Mouse (Mus musculus) midbrain, embryonic 14.5 days (tissue): Measurements from ENCODE around the gene Btf3. TPM values are rescaled to one million over a fixed set of nuclear protein-coding genes. Genes with fewer than 3 reads are reported as not detected.

Source experiments
- ATAC-seq: fragments of 200-750 bp; cut with Nextera tagmentation; 2 replicates; pipeline ENCODE4 v1.8.0; 2017; ENCODE audit warnings: moderate number of reproducible peaks, moderate library complexity; ENCODE audit not compliant: low FRiP score, low TSS enrichment
- DNase-seq: peaks from one replicate; pipeline ENCODE4 v3.0.0-alpha.2; 2015
- H3K27ac ChIP-seq: fragments of 300-500 bp; sonication (generic); replicated peaks from 2 replicates; pipeline ENCODE4 v1.5.1; 2014; ENCODE audit warnings: mild to moderate bottlenecking, low read depth, low read length, moderate library complexity
- H3K27me3 ChIP-seq: fragments of 300-500 bp; sonication (generic); 2 replicates; pipeline ENCODE4 v1.6.1; 2014; ENCODE audit warnings: low read length, control low read depth, mixed read lengths; ENCODE audit not compliant: control insufficient read depth, insufficient read depth
- H3K36me3 ChIP-seq: fragments of 300-500 bp; sonication (generic); 2 replicates; pipeline ENCODE4 v1.6.1; 2014; ENCODE audit warnings: low read length, control low read depth; ENCODE audit not compliant: control insufficient read depth, insufficient read depth
- H3K4me1 ChIP-seq: fragments of 300-500 bp; sonication (generic); 2 replicates; pipeline ENCODE4 v1.6.1; 2014; ENCODE audit warnings: mild to moderate bottlenecking, antibody characterized with exemption, low read length, control low read depth; ENCODE audit not compliant: control insufficient read depth, insufficient read depth
- H3K4me2 ChIP-seq: fragments of 300-500 bp; sonication (generic); 2 replicates; pipeline ENCODE4 v1.6.1; 2014; ENCODE audit warnings: mild to moderate bottlenecking, low read length, moderate library complexity
- H3K4me3 ChIP-seq: fragments of 300-500 bp; sonication (generic); replicated peaks from 2 replicates; pipeline ENCODE4 v1.5.1; 2014; ENCODE audit warnings: low read depth, low read length
- H3K9ac ChIP-seq: fragments of 300-500 bp; sonication (generic); replicated peaks from 2 replicates; pipeline ENCODE4 v1.6.1; 2014; ENCODE audit warnings: mild to moderate bottlenecking, low read length, moderate library complexity
- H3K9me3 ChIP-seq: fragments of 300-500 bp; sonication (generic); 2 replicates; pipeline ENCODE4 v1.6.1; 2016; ENCODE audit warnings: low read length, control low read depth, mixed read lengths; ENCODE audit not compliant: control insufficient read depth
- WGBS: fragments of 180-500 bp; shearing (Covaris S2); extraction: QIAGEN DNeasy Blood & Tissue Kit; methylation state at CpG from one replicate; pipeline ENCODE4 v1.1.7; 2014; 5-methylcytosine and 5-hydroxymethylcytosine counted together
- polyA plus RNA-seq: library from polyadenylated mRNA; unstranded; fragments of >200 nt; fragmentation: Nextera tagmentation; extraction: Ambion mirVana; gene quantifications from 2 replicates; pipeline ENCODE4 v1.2.1, GENCODE M21; 2014

The Btf3 gene
- polyA plus RNA-seq, 1 experiment from 2014 or later = 568 TPM

DNA sequence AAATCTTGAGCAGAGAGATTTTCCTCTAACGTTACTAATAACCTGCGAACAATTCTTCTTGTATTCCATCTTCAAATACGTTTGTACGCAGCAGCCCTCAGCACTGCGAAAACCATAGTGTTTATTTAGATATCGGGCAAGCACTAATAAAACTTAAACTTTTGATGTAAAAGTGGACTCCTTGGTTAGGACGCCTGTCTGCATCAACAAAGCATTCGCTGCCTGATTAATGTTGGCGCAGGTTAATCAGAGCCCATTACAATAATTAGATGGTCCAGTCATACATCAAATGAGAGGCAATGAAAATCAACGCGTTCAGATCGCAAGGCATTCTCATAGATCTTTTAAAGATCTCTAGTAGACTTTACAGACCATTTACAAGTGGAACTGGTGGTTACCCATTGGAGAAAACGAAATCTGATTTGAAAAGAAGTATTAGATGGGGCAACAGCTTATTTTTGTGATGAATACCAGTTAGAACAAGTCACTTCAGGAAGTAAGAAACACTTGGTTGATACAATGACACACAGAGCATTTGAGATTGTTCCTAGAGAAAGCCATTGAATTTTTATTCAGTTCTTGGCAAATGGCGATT is 35.7 kb upstream of the Btf3 start:
- DNase-seq = peak; percentile 52
- Histone ChIP-seq H3K4me1 (peaks cover 10% of the 10 kb centered on the region), H3K4me2 (no peak overlapping the region), H3K27me3 (peaks cover 74% of the 10 kb centered on the region), H3K27ac (no peak overlapping the region), H3K4me3 (no peak overlapping the region), H3K36me3 (no peaks in the 10 kb centered on the region), H3K9me3 (no peaks in the 10 kb centered on the region), H3K9ac (no peak overlapping the region)
- no peak for ATAC-seq
- 16% methylated on average over 14 of the region's 14 CpGs for WGBS

DNA sequence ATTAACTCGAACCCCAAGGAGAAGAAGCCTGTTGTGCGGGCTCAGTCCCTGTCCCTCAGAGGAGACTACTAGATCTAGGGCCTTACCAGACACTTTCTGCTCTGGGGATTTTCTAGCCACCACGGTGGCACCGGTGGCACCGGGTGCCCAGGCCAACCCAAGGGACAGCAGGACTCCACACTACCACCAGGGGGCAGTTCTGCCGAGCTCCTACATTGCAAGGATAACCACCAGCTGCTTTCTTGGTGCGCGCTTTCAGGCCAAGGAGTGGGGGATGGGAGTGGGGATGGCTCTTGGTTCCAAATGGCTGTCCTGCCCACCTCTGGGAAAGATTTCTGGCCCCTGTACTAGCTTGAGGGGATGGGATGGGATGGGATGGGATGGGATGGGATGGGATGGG is 34.7 kb upstream of the Btf3 start:
- peaks cover 71% of the 10 kb centered on the region for H3K27me3 ChIP-seq
- 9% methylated on average over 8 of the region's 8 CpGs for WGBS
- peak; percentile 56 for DNase-seq

DNA sequence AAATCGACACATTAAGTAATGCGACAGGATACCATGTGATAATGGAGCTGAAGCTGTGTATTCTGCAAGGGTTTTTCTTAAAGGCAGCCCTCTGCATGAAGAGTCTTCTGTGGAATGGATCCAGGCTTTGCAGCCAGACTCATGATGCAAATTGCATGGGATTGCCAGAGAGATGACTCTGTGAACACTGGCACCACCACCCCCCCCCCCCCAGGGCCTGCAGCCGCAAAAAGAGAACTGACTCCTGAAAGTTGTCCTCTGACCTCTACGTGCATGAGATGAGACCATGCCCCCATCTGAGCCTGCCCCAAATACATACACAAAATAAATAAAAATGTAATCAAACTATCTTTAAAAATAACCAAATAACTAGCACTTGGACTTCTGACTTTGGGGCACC is 32.7 kb upstream of the Btf3 start:
- 80% methylated on average over 4 of the region's 4 CpGs for WGBS
- no peak overlapping the region for H3K4me2 ChIP-seq
- ATAC-seq (no peak), DNase-seq (no peak)
- no peak overlapping the region for H3K4me3 ChIP-seq
- H3K27ac ChIP-seq = no peak overlapping the region
- no peaks in the 10 kb centered on the region for H3K9me3 ChIP-seq
- no peaks in the 10 kb centered on the region for H3K36me3 ChIP-seq
- H3K9ac ChIP-seq = no peak overlapping the region
- H3K27me3 ChIP-seq = peaks cover 57% of the 10 kb centered on the region
- H3K4me1 ChIP-seq = peaks cover 4% of the 10 kb centered on the region

More for the DNA sequence above, 34.7 kb upstream of the Btf3 start:
- Histone ChIP-seq H3K36me3 (no peaks in the 10 kb centered on the region), H3K4me2 (no peak overlapping the region), H3K4me1 (peaks cover 10% of the 10 kb centered on the region), H3K27ac (no peak overlapping the region), H3K9me3 (no peaks in the 10 kb centered on the region), H3K4me3 (no peak overlapping the region), H3K9ac (no peak overlapping the region)
- ATAC-seq = no peak

DNA sequence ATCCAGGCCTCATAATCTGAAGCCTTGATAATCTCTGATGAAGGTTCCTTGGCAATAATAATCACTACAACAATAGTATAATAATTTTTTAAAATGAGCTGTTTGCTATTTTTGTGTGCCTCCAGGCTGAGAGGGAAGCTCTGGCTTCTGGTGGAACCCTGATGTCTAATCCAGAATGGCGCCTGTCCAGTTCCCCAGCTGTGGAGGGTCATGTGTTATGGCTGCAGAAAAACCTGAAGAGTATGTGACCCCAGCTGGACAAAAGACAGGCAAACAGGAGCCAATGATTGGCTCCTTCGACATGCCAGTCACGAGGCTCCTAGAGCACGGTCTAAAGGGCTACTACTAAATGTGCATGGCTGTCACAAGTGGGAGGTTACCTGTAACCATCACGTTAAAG is 23.7 kb upstream of the Btf3 start:
- DNase-seq (no peak), ATAC-seq (no peak)
- Histone ChIP-seq H3K4me3 (no peak overlapping the region), H3K36me3 (no peaks in the 10 kb centered on the region), H3K27me3 (no peaks in the 10 kb centered on the region), H3K27ac (no peak overlapping the region), H3K4me2 (no peak overlapping the region), H3K9ac (no peak overlapping the region), H3K9me3 (no peaks in the 10 kb centered on the region), H3K4me1 (no peaks in the 10 kb centered on the region)
- WGBS = 77% methylated on average over 5 of the region's 5 CpGs

DNA sequence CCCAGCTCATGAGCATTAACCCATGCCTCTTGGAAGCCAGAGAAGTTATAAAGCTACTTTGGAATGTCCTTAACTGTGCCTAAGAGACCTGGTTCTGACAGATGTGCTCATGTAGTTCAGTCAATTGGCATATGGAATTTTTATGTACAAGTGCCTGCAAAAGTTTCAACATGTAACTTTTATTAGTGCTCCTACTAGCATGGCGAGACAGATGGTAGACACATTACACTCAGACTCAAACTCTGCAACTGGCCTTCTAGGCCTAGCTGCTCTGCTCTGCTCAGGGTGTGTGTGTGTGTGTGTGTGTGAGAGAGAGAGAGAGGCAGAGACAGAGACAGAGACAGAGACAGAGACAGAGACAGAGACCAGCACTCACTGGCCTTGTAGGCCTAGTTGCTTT is 19.4 kb upstream of the Btf3 start:
- Histone ChIP-seq H3K4me1 (no peaks in the 10 kb centered on the region), H3K36me3 (no peaks in the 10 kb centered on the region), H3K27me3 (no peaks in the 10 kb centered on the region), H3K9me3 (no peaks in the 10 kb centered on the region), H3K9ac (no peak overlapping the region), H3K27ac (no peak overlapping the region), H3K4me3 (no peak overlapping the region), H3K4me2 (no peak overlapping the region)
- WGBS = 98% methylated on average over 1 of the region's 1 CpGs
- DNase-seq (no peak), ATAC-seq (no peak)

DNA sequence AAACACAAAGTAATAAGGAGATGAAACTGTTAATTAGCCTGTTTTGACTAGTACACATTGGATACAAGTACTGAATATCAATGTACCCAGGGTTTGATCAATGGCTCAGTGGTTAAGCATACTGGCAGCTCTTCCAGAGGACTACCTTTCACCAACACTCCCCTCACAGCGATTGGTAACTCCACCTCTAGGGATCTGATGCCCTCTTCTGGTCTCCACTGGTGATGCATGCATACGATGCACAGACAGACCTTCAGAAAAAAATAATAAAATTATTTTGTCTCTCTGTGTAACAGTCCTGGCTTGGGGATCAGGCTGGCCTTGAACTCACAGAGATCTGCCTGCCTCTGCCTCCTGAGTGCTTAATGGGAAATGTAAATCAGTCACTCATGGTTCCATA is 15.3 kb upstream of the Btf3 start:
- WGBS = 53% methylated on average over 2 of the region's 2 CpGs
- Histone ChIP-seq H3K4me3 (no peak overlapping the region), H3K36me3 (no peaks in the 10 kb centered on the region), H3K27ac (no peak overlapping the region), H3K27me3 (no peaks in the 10 kb centered on the region), H3K4me1 (no peaks in the 10 kb centered on the region), H3K9ac (no peak overlapping the region), H3K9me3 (no peaks in the 10 kb centered on the region), H3K4me2 (no peak overlapping the region)
- ATAC-seq (no peak), DNase-seq (no peak)

DNA sequence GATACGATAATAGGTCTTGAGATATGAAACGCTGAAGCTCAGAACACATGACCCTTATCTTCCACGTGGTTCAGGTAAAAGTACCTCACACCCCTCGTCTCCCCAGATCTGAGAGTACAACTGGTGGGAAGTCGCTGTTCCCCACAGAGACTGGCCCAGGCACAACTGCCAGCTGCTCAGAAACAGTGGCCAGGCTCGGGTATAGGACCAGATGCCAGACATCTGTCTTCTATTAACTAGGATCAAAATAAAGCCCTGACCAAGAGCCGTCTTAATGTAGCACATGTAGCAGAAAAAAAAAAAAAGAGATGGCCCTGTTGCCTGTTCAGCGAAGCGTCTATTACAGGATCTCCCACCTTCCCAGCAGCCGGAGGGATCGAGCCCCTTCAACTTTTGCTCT is 8.2 kb upstream of the Btf3 start:
- WGBS = 90% methylated on average over 11 of the region's 11 CpGs
- Histone ChIP-seq H3K27ac (no peak overlapping the region), H3K9me3 (no peaks in the 10 kb centered on the region), H3K4me2 (no peak overlapping the region), H3K9ac (no peak overlapping the region), H3K27me3 (no peaks in the 10 kb centered on the region), H3K4me3 (no peak overlapping the region), H3K4me1 (no peaks in the 10 kb centered on the region), H3K36me3 (no peaks in the 10 kb centered on the region)
- ATAC-seq (no peak), DNase-seq (no peak)

DNA sequence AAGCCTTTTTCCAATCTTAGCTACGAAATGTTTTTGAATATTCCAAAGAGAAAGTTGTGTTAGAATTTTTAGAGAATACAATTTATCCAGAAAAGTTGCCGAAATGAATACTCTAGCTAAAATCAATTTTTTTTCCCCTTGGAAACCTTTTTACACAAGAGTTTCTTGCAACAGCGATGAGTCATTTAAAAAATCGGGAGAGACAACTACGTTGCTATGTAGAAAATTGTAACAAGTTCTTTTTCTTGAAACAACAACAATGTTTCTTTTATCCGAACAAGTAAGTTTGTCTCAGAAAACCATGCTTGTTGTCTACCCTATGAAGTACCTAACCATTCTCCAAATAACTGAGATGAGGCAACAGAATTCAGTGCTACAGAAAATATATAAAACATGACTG is 1.1 kb upstream of the Btf3 start:
- peak overlapping the region; percentile 100; the same call in 1 of the 2 replicates for H3K4me3 ChIP-seq
- peak overlapping the region; percentile 77 for H3K4me2 ChIP-seq
- H3K4me1 ChIP-seq = peaks cover 13% of the 10 kb centered on the region
- H3K27me3 ChIP-seq = no peaks in the 10 kb centered on the region
- WGBS = 91% methylated on average over 6 of the region's 6 CpGs
- no peak for DNase-seq
- H3K27ac ChIP-seq = no peak overlapping the region
- peaks cover 12% of the 10 kb centered on the region for H3K36me3 ChIP-seq
- ATAC-seq = no peak
- no peaks in the 10 kb centered on the region for H3K9me3 ChIP-seq
- no peak overlapping the region; the same call in 1 of the 2 replicates for H3K9ac ChIP-seq

DNA sequence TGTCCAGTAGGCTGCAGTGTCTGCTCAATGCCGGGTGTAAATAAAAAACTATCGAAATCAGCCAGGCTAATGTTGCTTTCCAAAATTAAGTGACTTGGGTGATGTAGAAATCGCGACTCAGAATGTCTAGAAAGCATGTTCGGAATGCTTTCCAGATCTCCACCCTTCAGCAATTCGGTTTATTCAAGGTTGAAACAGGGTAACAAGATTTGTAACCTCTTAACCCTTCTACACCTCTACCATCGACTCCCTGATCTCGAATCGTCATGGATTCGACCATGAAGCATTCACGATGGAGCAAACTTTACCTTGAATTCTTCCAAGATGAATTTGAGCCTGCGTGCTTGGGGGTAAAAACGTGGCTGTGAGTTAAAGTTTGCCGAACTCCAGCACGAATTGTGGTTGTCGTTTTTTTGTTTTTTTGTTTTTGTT is 456 bp upstream of the Btf3 start:
- H3K27ac ChIP-seq = peak overlapping the region; percentile 90
- peak overlapping the region; percentile 100 for H3K4me3 ChIP-seq
- no peaks in the 10 kb centered on the region for H3K9me3 ChIP-seq
- peak overlapping the region; percentile 94 for H3K9ac ChIP-seq
- H3K4me2 ChIP-seq = peak overlapping the region; percentile 77
- 3% methylated on average over 16 of the region's 16 CpGs for WGBS
- ATAC-seq (peak; percentile 32; the same call in 1 of the 2 replicates), DNase-seq (no peak)
- H3K36me3 ChIP-seq = peaks cover 19% of the 10 kb centered on the region
- H3K27me3 ChIP-seq = no peaks in the 10 kb centered on the region
- peaks cover 13% of the 10 kb centered on the region for H3K4me1 ChIP-seq
